Mouse (Mus musculus): ENCODE results near the gene Ski. TPM values are rescaled to one million over a fixed set of nuclear protein-coding genes. Genes with fewer than 3 reads are reported as not detected.

Gene Ski
- total RNA-seq, 2 experiments from 2014 or later, result 133 to 138 TPM

DNA sequence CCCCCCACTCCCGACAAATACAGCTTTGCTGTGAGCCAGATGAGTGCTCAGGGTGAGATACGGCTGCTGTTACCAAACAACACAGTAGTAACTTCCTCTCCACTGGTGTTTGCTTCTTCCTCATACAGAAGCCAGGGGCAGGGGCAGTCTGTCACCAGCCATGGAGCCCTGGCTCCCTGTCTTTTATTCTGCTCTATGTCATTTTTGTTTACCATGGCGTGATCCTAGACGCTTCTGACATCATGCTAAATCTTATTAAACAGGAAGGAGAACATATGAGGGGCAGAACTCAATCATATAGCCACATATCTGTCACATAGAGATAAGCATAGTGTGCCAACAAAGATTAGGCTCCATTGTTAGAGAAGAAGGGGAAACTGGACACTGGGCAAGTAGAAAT, 105.8 kb downstream of the Ski start:
- DNase-seq (ENCODE audit: low spot score in 2 of 2), result no peak

DNA sequence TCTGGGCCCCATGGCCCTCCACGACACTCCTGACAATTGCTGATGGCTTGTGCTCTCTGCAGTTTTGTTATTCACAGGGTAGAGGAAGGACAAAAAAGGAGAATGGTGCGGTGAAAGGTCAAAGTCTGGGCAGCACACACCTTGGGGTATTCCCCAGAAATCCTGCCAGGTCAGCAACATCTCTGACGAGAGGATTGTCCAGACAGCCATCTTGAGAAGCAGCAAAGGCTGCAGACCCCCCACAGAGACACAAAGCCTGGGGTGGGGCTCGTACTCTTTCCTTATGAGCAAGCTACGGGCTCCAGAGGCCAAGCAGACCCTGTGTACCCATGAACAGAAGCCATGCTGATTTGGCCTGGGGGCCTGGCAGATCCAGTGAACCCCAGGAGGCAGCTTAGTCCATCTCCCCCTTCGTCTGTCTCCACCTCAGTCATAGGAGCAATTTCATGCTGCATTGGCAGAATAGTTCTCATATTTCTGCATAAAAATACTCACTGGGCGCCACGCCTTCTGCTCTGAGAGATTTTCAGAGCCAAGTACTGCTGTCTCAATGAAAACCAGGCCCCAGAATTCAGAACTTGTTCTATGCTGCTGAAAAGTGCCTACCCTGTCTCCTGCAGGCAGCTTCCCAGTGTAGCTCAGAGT, 108.5 kb downstream of the Ski start:
- no peak for DNase-seq (ENCODE audit: low spot score in 2 of 2)

DNA sequence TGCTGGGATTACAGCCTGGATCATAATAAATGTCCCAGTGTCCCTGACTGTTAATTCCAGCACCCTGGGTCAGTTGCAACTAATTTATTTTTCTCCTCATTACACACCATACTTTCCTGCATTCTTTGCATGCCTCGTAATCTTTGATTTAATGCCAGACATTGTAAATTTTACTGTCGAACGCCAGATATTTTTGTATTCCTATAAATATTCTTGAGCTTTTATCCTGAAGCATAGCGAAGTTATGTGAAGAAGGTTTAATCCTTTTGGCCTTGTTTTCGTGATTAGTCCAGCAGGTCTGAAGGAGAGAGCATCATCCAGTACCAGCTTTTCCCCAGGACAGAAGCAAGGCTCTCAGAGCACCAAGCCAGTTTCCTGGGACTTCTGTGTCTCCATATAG, 112.9 kb downstream of the Ski start:
- DNase-seq (ENCODE audit: low spot score in 2 of 2), result no peak

DNA sequence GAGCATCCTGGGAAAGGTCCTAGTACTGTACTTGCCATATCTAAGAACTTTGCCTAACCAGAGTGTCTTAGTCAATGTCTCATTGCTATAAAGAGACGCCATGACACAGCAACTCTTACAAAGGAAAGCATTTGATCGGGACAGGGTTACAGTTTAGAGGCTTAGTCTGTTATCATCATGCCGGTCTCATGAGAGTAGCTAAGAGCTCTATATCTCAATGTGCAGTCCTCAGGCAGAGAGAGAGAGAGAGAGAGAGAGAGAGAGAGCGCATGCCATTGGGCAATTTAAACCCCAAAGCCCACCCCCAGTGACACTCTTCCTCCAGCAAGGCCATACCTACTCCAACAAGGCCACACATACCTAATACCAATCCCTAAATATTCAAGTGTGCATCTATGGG, 114.5 kb downstream of the Ski start:
- no peak for DNase-seq (ENCODE audit: low spot score in 2 of 2)

Other genes starting within 250 kb of the Ski start
- gene Plch2, start 165.8 kb downstream of the Ski start, total RNA-seq (2021), result under 1 TPM; 0.15 to 0.29 TPM
- gene Pex10, start 155.6 kb downstream of the Ski start, total RNA-seq (2021), result 10 to 100 TPM; 12.2 to 14.0 TPM
- gene Rer1, start 136.2 kb downstream of the Ski start, total RNA-seq (2021), result 10 to 100 TPM; 61.1 to 63.1 TPM
- 1 to 10 TPM; 3.9 to 4.4 TPM for gene Morn1, start 136.0 kb downstream of the Ski start, total RNA-seq (2021)
- gene Faap20, start 27.2 kb upstream of the Ski start, total RNA-seq (2021), result 10 to 100 TPM; 41.0 to 44.3 TPM
- gene Prkcz, start 138.8 kb upstream of the Ski start, total RNA-seq (2021), result 1 to 10 TPM; 4.4 to 5.4 TPM
- 1 to 10 TPM in 1 of 2 experiments, under 1 TPM in 1; 0.78 to 1.2 TPM for gene Gabrd, start 175.5 kb upstream of the Ski start, total RNA-seq (2021)
- gene Cfap74, start 186.6 kb upstream of the Ski start, total RNA-seq (2021), result 1 to 10 TPM; 1.7 to 2.6 TPM
- gene Tmem52, start 246.5 kb upstream of the Ski start, total RNA-seq (2021), result 10 to 100 TPM; 65.3 to 85.5 TPM

All from gastrocnemius, postnatal 4 days (tissue).